Mouse (Mus musculus): ENCODE measurements at regions not wholly inside any gene's neighbourhood (a gene's known extent, or its start where the extent isn't known, plus 50 kb on each side); places are given as distances from the start of the nearest gene placed in this dataset.

- no peak overlapping the region for H3K4me2 ChIP-seq (replicated peaks)
- no peak overlapping the region for H3K9ac ChIP-seq
- H3K4me3 ChIP-seq (replicated peaks), result no peak overlapping the region
- no peak overlapping the region for H3K27ac ChIP-seq
- WGBS, result 43% methylated on average over 4 of the region's 4 CpGs
- no peaks in the 10 kb centered on the region; the same call in 1 of the 2 replicates for H3K4me1 ChIP-seq (replicated peaks)
- no peaks in the 10 kb centered on the region for H3K27me3 ChIP-seq (replicated peaks)
- no peaks in the 10 kb centered on the region for H3K36me3 ChIP-seq
- no peaks in the 10 kb centered on the region for H3K9me3 ChIP-seq
- no peak for ATAC-seq
These were observed 161.5 kb downstream of the Unc5cl start for GRCm38 (mm10) chr17:48616205-48616604.

- WGBS, result 78% methylated on average over 2 of the region's 2 CpGs
- no peak for ATAC-seq
These were observed 166.2 kb downstream of the Unc5cl start for GRCm38 (mm10) chr17:48620896-48621295.

DNA sequence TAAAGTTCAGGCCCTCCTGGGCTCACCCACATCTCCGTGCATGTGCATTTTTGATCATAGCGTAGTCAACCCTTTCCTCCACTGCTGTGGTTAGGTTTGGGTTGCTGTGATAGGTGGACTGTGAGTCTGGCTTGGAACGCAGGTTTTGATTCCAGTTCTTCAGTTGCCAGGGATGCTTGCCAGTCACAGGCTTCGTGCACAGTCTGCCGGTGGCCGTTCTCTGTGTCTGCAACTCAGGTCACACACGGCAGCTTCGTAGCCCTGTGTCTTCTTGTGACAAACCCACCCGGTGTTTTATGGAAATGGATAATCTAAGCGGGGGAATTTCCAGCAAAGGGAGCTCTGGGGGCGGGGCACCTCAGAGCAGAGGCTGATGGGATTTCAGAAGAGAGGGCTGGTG is 167.0 kb downstream of the Unc5cl start:
- Histone ChIP-seq H3K9ac (no peak overlapping the region), H3K9me3 (no peaks in the 10 kb centered on the region), H3K27me3 (replicated peaks) (no peaks in the 10 kb centered on the region), H3K36me3 (no peaks in the 10 kb centered on the region), H3K27ac (no peak overlapping the region), H3K4me3 (replicated peaks) (no peak overlapping the region), H3K4me1 (replicated peaks) (no peaks in the 10 kb centered on the region), H3K4me2 (replicated peaks) (no peak overlapping the region)
- no peak for ATAC-seq
- whole genome bisulfite sequencing, result 94% methylated on average over 11 of the region's 11 CpGs

More at GRCm38 (mm10) chr17:48620896-48621295, 166.2 kb downstream of the Unc5cl start:
- Histone ChIP-seq H3K4me3 (replicated peaks) (no peak overlapping the region), H3K4me1 (replicated peaks) (no peaks in the 10 kb centered on the region), H3K27me3 (replicated peaks) (no peaks in the 10 kb centered on the region), H3K27ac (no peak overlapping the region), H3K9me3 (no peaks in the 10 kb centered on the region), H3K36me3 (no peaks in the 10 kb centered on the region), H3K4me2 (replicated peaks) (no peak overlapping the region), H3K9ac (no peak overlapping the region)

DNA sequence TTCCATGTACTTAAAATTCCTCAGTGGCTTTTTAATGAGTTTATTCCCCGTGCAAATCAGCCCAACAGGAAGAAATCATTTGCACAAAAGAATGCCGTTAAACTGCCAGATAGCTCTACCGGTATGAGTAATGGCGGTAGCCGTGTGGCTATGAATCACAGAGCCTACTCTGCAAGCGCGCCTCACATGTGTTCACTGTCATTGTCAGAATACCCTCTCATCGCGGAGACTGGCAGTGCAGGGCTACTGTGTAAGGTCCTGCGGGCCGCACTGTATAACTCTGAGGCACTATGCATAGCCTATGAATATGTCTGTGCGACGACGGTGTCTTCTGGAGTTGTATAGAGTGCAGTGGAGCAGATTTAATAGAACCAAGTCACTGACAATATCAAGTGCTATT is 170.2 kb downstream of the Unc5cl start:
- no peak overlapping the region for H3K4me3 ChIP-seq (replicated peaks)
- H3K4me1 ChIP-seq (replicated peaks), result no peaks in the 10 kb centered on the region
- H3K9me3 ChIP-seq, result no peaks in the 10 kb centered on the region
- H3K4me2 ChIP-seq (replicated peaks), result no peak overlapping the region
- no peaks in the 10 kb centered on the region for H3K36me3 ChIP-seq
- no peaks in the 10 kb centered on the region for H3K27me3 ChIP-seq (replicated peaks)
- no peak for ATAC-seq
- H3K27ac ChIP-seq, result no peak overlapping the region
- WGBS, result 78% methylated on average over 14 of the region's 14 CpGs
- H3K9ac ChIP-seq, result no peak overlapping the region

DNA sequence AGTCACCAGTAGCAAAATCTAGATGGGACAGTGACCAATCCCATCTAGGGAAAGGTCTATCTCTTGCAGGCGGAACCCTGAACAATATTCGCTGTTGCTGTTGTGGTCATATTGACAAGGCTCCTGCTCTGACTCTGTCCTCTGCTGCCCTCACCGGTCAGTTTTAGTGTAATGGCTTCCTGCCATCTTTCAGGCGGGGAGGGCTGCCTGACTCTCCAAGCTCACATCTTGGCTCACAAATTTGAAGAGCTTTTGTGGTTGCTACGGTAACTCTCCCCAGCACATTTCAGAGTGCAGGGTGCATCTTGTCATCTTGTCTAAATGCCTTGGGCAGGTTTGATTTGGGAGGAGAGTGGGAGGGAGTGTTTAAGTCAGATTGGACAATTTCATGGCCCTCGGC is 171.3 kb downstream of the Unc5cl start:
- no peak for ATAC-seq
- no peaks in the 10 kb centered on the region for H3K36me3 ChIP-seq
- H3K4me3 ChIP-seq (replicated peaks), result no peak overlapping the region
- H3K27me3 ChIP-seq (replicated peaks), result no peaks in the 10 kb centered on the region
- no peak overlapping the region for H3K9ac ChIP-seq
- WGBS, result 85% methylated on average over 6 of the region's 6 CpGs
- no peaks in the 10 kb centered on the region for H3K4me1 ChIP-seq (replicated peaks)
- no peaks in the 10 kb centered on the region for H3K9me3 ChIP-seq
- H3K27ac ChIP-seq, result no peak overlapping the region
- no peak overlapping the region for H3K4me2 ChIP-seq (replicated peaks)

DNA sequence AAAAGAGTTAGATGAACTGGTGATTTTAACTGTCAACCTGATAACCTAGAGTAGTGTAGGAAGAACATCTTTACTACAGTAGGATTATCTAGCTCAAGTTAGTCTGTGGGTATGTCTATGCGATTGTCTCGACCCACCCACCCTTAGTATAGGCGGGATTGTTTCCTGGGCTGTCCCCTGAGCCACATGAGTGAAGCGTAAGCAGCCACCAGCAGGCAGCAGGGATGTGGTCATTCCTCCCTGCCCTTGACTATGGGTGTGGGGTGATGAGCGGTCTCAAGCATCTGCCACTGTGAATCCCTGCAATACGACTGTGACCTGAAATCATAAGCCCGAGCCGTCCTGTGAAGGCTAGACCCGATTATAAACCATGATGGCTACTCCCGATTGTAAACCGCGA is 184.9 kb downstream of the Unc5cl start:
- 88% methylated on average over 12 of the region's 12 CpGs for WGBS

GRCm38 (mm10) chr17:48643533-48644019 is 188.9 kb downstream of the Unc5cl start:
- Histone ChIP-seq H3K9me3 (no peaks in the 10 kb centered on the region), H3K27me3 (replicated peaks) (no peaks in the 10 kb centered on the region), H3K4me3 (replicated peaks) (no peak overlapping the region), H3K4me2 (replicated peaks) (no peak overlapping the region), H3K9ac (no peak overlapping the region), H3K4me1 (replicated peaks) (no peaks in the 10 kb centered on the region), H3K27ac (no peak overlapping the region), H3K36me3 (no peaks in the 10 kb centered on the region)
- ATAC-seq, result no peak
- 23% methylated on average over 5 of the region's 5 CpGs for WGBS

More for the DNA sequence above, 184.9 kb downstream of the Unc5cl start:
- H3K4me1 ChIP-seq (replicated peaks), result no peaks in the 10 kb centered on the region
- no peaks in the 10 kb centered on the region for H3K27me3 ChIP-seq (replicated peaks)
- no peaks in the 10 kb centered on the region for H3K9me3 ChIP-seq
- no peak overlapping the region for H3K27ac ChIP-seq
- H3K36me3 ChIP-seq, result no peaks in the 10 kb centered on the region
- no peak overlapping the region for H3K4me3 ChIP-seq (replicated peaks)
- ATAC-seq, result no peak
- no peak overlapping the region for H3K9ac ChIP-seq
- no peak overlapping the region for H3K4me2 ChIP-seq (replicated peaks)

DNA sequence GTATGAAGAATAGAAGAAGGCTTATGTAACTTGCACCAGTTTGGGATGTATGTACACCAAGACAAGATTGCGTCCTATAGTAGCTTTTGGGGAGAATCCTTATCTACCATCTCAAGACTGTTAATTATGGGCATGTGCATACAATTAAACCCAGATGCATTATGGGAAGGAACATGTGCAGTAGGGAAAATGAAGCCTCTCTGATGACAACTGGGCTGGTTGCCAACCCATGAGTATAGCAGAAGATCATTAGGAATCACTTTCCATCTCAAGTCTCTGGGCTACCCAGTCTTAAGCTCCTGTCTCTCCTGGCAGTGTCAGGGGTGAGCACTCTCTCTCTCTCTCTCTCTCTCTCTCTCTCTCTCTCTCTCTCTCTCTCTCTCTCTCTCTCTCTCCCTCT is 190.4 kb downstream of the Unc5cl start:
- H3K27me3 ChIP-seq (replicated peaks), result no peaks in the 10 kb centered on the region
- no peaks in the 10 kb centered on the region for H3K36me3 ChIP-seq
- no peak overlapping the region for H3K4me2 ChIP-seq (replicated peaks)
- no peaks in the 10 kb centered on the region for H3K9me3 ChIP-seq
- no peak overlapping the region for H3K27ac ChIP-seq
- H3K4me3 ChIP-seq (replicated peaks), result no peak overlapping the region
- H3K9ac ChIP-seq, result no peak overlapping the region
- no peaks in the 10 kb centered on the region for H3K4me1 ChIP-seq (replicated peaks)
- no peak for ATAC-seq
- WGBS, result 93% methylated on average over 1 of the region's 1 CpGs

- ATAC-seq, result no peak
These were observed 192.0 kb downstream of the Unc5cl start for GRCm38 (mm10) chr17:48646626-48647195.

DNA sequence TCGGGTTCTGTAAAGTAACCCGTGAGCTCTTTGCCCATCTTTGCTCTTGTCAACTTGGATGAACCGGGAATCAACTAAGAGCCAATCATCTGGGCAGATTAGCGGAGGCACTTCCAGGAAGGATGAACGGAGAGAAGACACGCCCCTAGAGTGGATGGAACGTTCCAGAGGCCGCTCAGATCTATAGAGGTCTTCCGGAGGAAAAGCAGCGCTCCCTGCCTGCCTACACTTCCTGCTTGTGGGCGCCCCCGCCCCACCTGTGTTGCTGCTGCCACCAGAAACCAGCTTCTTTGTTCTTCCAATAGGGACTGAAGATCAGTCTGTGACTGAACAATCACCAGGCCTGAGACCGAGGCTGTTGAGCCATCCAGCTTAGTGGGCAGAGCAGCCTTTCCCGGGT is 192.7 kb downstream of the Unc5cl start:
- no peaks in the 10 kb centered on the region for H3K36me3 ChIP-seq
- peak; percentile 36; the same call in 1 of the 2 replicates for ATAC-seq
- H3K27ac ChIP-seq, result no peak overlapping the region
- H3K4me1 ChIP-seq (replicated peaks), result no peaks in the 10 kb centered on the region
- 50% methylated on average over 14 of the region's 14 CpGs for WGBS
- no peaks in the 10 kb centered on the region for H3K27me3 ChIP-seq (replicated peaks)
- H3K4me2 ChIP-seq (replicated peaks), result peak overlapping the region; percentile 49
- no peaks in the 10 kb centered on the region for H3K9me3 ChIP-seq
- no peak overlapping the region for H3K9ac ChIP-seq
- peak overlapping the region; percentile 13; the same call in 1 of the 2 replicates for H3K4me3 ChIP-seq (replicated peaks)

More at GRCm38 (mm10) chr17:48646626-48647195, 192.0 kb downstream of the Unc5cl start:
- peak overlapping the region; percentile 49 for H3K4me2 ChIP-seq (replicated peaks)
- no peak overlapping the region for H3K27ac ChIP-seq
- H3K9ac ChIP-seq, result no peak overlapping the region
- H3K9me3 ChIP-seq, result no peaks in the 10 kb centered on the region
- H3K36me3 ChIP-seq, result no peaks in the 10 kb centered on the region
- 50% methylated on average over 11 of the region's 11 CpGs for WGBS
- no peaks in the 10 kb centered on the region for H3K27me3 ChIP-seq (replicated peaks)
- no peak overlapping the region for H3K4me3 ChIP-seq (replicated peaks)
- H3K4me1 ChIP-seq (replicated peaks), result no peaks in the 10 kb centered on the region

GRCm38 (mm10) chr17:48650556-48650955 is 195.9 kb downstream of the Unc5cl start:
- Histone ChIP-seq H3K27me3 (replicated peaks) (no peaks in the 10 kb centered on the region), H3K27ac (no peak overlapping the region), H3K4me2 (replicated peaks) (no peak overlapping the region), H3K9me3 (no peaks in the 10 kb centered on the region), H3K9ac (no peak overlapping the region), H3K4me1 (replicated peaks) (no peaks in the 10 kb centered on the region), H3K36me3 (no peaks in the 10 kb centered on the region), H3K4me3 (replicated peaks) (no peak overlapping the region)
- no peak for ATAC-seq
- WGBS, result 83% methylated on average over 13 of the region's 13 CpGs

GRCm38 (mm10) chr17:48672749-48673148 is 218.0 kb downstream of the Unc5cl start:
- Histone ChIP-seq H3K9me3 (no peaks in the 10 kb centered on the region), H3K9ac (no peak overlapping the region), H3K4me1 (replicated peaks) (no peaks in the 10 kb centered on the region), H3K27ac (no peak overlapping the region), H3K36me3 (no peaks in the 10 kb centered on the region), H3K4me2 (replicated peaks) (no peak overlapping the region), H3K27me3 (replicated peaks) (no peaks in the 10 kb centered on the region), H3K4me3 (replicated peaks) (no peak overlapping the region)
- WGBS, result 87% methylated on average over 3 of the region's 3 CpGs
- ATAC-seq, result no peak

DNA sequence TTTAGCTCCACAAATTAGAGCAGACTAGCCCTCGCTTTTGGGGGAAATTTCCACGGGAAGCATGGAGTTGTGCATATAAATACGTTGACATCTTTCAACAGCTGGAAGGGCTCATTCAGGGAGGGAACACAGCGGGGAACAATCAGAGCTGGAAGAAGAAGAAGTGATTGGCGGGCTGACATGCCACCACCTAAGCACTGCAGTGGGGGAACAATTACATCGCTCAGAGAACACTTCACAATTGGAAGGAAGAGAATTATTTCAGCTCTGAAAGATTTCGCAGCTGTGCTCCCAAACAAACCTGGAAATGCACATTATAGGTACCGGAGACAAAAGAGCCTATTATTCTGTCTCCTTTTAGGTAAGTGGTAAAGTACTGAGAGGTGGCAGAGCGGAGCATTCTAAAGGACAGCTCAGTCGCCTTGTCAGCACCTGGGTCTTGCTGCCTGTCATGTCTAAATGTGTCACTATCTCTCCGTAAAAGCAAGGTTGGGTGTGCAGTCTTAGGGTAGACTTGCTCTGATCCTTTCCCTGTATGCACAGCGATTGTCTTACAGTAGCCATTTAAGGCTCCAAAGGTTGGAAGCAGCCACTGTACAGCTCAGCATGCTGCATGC is 223.6 kb downstream of the Unc5cl start:
- no peak overlapping the region for H3K4me3 ChIP-seq (replicated peaks)
- H3K27me3 ChIP-seq (replicated peaks), result no peaks in the 10 kb centered on the region
- WGBS, result 73% methylated on average over 12 of the region's 12 CpGs
- H3K27ac ChIP-seq, result no peak overlapping the region
- no peak for ATAC-seq
- H3K4me1 ChIP-seq (replicated peaks), result no peaks in the 10 kb centered on the region
- H3K9me3 ChIP-seq, result no peaks in the 10 kb centered on the region
- no peak overlapping the region for H3K9ac ChIP-seq
- no peaks in the 10 kb centered on the region for H3K36me3 ChIP-seq
- H3K4me2 ChIP-seq (replicated peaks), result no peak overlapping the region

All from intestine, embryonic 15.5 days (tissue).